Mouse (Mus musculus) Muller cell, postnatal 12 days (primary cell): ENCODE measurements around the gene Scnm1.

Experiments used
- DNase-seq: peaks from one replicate; pipeline ENCODE4 v3.0.0-alpha.2; 2015; ENCODE audit errors: inconsistent ontology term

Scnm1 gene

DNA sequence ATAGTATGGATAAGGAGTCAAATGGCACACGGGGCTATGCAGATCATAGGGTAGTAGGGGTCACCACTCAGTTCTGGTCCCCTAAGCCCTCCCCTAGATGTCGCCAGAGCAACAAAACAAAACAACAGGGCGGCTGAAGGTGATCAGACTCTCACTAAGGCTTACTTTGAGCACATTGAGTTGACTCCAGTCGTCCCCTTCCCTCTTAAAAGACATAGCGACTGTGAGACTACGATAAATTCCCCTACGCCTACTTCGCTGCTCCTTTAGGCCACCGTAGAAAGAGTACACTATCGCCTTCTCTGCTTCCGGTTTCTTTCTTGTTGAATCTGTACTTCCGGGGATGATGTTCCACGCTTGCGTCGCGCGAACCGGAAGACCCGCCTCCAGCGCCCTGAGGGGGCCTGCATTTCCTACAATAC, at the start of gene Scnm1, which contains the start of gene Lysmd1:
Gene Scnm1, minus strand, starts transcription at position 332 of the 422 bp plus-strand sequence.
Gene Lysmd1, plus strand, starts transcription at position 409 of the 422 bp plus-strand sequence.
- DNase-seq = peak; percentile 93

DNA sequence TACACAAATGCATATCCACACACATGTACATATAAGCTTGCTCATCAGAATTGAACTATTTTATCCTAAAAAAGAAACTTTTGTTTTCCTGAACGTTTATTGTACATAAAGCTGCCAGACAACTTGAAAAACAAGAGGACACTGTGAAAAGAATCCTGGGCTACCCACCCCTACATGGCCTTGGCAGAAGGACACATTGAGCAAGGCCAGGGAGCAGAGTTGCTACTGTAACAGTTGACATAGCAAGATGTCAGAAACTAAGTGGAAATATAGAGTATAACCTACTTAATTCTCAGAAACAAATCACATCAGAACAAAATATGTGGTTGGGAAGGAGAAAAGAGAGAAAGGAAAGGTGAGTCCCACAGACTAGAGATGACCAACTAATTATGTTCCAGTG, 48.0 kb upstream of the Scnm1 start:
- DNase-seq = no peak

DNA sequence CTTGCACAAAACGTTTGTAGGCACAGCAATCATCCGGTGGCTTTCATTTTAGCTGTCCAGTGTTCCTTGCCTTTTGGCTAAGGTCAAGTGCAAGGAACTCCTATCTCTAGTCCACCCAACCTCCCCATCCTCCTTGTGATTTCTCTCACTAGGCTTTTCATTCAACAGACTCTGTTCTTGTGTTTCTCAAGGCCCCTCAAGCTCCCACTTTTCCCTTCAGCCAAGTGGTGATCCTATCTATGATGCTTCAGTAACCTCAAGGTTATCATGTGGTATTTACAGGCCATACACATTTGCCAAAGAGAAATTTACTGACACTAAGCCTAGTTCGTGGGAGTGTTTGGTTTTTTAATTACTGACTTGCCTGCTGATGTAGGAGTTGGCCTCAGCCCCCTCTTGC, 46.1 kb upstream of the Scnm1 start:
- DNase-seq = no peak

- no peak for DNase-seq
Observed at GRCm38 (mm10) chr3:95178948-95179347, 45.1 kb upstream of the Scnm1 start.

GRCm38 (mm10) chr3:95177583-95177982, 43.8 kb upstream of the Scnm1 start:
- DNase-seq = no peak

DNA sequence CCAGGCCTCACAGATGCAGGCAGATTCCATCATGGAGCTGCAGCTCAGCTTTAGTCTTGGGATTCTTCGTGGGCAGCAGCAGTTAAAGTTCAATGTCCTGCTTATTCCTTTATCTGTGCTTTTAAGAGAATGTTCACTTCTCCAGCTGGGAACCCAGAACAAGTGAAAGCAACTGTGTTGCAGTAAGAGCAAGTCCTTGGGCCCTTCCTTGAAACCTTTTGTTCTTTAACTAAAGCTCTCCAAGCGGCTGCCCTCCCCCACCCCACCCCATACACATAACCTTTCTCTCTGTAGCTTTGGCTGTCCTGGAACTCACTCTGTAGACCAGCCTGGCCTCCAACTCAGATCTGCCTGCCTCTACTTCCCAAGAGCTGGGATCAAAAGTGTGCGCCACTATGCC, 42.7 kb upstream of the Scnm1 start:
- DNase-seq = no peak

DNA sequence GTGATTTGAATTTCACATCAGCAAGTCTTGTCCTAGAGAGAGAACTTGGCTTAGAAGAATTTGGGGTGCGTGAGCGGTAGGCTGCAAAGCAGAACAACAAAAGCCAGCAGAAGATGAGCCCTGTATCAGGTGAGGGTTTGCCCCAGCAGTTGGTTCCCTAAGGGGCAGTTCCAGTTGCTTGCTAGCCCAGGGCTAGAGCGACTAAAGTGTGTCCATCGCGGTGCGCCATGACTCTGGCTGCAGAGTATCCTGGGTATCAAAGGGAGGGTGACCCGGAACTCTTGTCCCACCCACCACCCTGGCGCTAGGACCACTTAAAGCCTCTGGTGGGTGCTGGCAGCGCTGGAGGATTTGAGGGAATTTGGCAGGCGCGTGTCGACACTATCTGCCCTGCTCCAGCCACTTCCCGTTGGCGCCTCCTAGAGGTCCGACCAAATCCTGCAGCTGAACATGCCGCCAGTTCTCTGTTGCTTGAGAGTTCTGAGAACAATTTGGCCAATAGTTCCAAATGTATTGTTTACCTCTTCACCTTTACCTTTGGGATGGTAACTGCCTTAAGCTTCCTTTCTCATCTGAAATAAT, 40.3 kb upstream of the Scnm1 start:
- peak; percentile 67 for DNase-seq

GRCm38 (mm10) chr3:95173256-95173949, 39.6 kb upstream of the Scnm1 start:
- peak; percentile 32 for DNase-seq

DNA sequence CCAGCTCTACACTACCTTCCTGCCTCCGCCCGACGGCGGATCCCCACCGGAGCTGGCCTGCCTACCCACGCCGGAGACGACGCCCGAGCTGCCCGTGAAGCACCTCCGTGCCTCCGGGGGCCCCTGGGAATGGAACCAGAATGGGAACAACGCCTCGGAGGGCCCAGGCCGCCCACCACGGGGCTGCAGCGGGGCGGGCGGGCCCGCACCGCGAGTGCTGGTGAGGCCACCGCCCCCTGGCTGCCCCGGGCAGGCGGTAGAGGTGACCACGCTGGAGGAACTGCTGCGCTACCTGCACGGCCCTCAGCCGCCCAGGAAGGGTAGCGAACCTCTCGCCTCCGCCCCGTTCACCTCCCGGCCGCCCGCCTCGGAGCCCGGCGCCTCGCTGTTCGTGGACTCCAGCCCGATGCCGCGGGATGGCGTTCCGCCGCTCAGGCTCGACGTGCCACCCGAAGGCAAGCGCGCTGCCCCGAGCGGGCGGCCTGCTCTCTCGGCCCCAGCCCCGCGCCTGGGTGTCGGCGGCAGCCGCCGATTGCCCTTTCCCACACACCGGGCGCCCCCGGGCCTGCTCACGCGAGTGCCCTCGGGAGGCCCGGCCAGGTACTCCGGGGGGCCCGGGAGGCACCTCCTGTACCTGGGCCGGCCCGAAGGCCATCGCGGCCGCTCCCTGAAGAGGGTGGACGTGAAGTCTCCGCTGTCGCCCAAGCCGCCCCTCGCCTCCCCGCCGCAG, 38.9 kb upstream of the Scnm1 start:
- no peak for DNase-seq

- no peak for DNase-seq
Observed at GRCm38 (mm10) chr3:95171105-95171504, 37.3 kb upstream of the Scnm1 start.

GRCm38 (mm10) chr3:95169996-95170395, 36.2 kb upstream of the Scnm1 start:
- no peak for DNase-seq

- DNase-seq = no peak
Observed at GRCm38 (mm10) chr3:95164840-95165239, 31.0 kb upstream of the Scnm1 start.

- no peak for DNase-seq
Observed at GRCm38 (mm10) chr3:95164256-95164550, 30.4 kb upstream of the Scnm1 start.

GRCm38 (mm10) chr3:95163419-95164255, 29.8 kb upstream of the Scnm1 start:
- DNase-seq = no peak

GRCm38 (mm10) chr3:95162345-95162628, 28.5 kb upstream of the Scnm1 start:
- DNase-seq = no peak

DNA sequence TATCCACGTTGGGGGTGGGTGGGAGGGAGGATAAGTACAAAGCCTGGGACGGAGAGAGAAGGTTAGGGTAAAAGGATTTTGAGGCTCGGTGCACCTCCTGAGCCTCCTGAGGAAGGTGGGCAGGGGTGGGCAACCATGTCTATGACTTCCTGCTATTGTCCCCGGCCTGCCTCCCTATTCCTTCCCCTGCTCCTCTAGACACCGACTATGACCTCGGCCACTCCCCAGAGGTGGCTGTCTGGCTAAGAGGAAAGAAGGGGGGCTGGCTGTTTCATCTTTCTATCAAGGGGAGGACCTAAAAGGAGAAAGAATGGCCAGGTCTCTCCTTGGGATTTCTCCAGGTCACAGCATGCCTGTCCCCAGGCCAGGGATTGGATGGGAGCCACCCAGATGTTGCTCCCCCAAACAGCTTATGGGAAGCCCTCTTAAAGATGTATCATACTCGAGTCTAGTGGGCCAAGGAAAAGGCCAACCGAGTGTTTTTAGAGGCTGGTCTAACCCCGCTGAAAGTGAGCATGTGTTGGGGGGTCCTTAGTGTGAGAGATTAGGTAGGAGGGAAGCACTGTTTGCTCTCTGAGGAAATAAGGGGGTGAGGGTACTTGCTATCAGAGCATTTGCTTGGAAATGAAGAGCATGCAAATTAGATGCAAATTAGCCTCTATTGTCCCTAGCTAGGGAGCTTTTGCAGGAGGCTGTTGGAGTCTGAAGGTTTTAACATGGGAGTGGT, 28.0 kb upstream of the Scnm1 start:
- no peak for DNase-seq

- DNase-seq = peak; percentile 23
Observed at GRCm38 (mm10) chr3:95161041-95161551, 27.3 kb upstream of the Scnm1 start.

- peak; percentile 93 for DNase-seq
Observed at GRCm38 (mm10) chr3:95159987-95160963, 26.5 kb upstream of the Scnm1 start, which contains the start of gene Sema6c. Sema6c (plus strand) TSS chr3:95160457.

DNA sequence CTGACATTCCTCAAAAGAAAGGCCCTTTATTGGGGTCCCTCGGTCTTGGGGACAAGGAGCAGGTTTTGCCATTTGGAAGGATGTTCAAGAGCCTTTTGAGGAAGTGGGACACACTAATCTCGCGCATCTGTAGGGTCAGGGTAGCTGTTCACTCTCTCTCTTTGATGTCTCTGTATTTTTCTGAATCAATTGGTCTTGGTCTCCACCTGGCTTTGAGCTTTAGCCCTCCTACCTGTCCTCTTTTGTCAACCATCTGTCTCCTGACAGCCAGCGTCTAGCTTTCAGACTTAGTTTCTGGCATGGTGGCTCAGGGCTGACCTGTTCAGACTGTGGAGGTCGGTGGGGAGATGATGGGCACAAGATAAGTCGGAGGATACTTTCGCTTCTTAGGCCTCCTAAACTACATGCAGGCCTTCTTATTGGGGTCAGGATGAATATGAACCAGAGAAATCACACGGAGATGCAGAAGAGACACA, 25.7 kb upstream of the Scnm1 start:
- no peak for DNase-seq

- DNase-seq = no peak
Observed at GRCm38 (mm10) chr3:95153874-95154273, 20.1 kb upstream of the Scnm1 start.
